Mouse (Mus musculus) right cerebral cortex, postnatal 10 days (tissue): Measurements from ENCODE around the gene Efemp2.
"Not testable (repeated sequence)": the region's sequence is repeated elsewhere in the genome, so short reads cannot be mapped to it uniquely, and the experiment has no call there.

Source experiments
- DNase-seq, 2 experiments: peaks; one replicate each; pipeline ENCODE4 v3.0.0; 2021; ENCODE audit warnings: low spot score in 2 of 2

Gene Efemp2

GRCm38 (mm10) chr19:5477004-5477667 is 3.4 kb downstream of the Efemp2 start:
- DNase-seq = peak in 1 of 2 experiments; percentile 43

GRCm38 (mm10) chr19:5477668-5478300 is 4.0 kb downstream of the Efemp2 start:
- no peak for DNase-seq

GRCm38 (mm10) chr19:5480016-5480415 is 6.3 kb downstream of the Efemp2 start:
- DNase-seq = no peak

GRCm38 (mm10) chr19:5481398-5481797 is 7.6 kb downstream of the Efemp2 start:
- no peak for DNase-seq

GRCm38 (mm10) chr19:5483386-5484359 is 9.9 kb downstream of the Efemp2 start:
- peak; percentile 23 to 38 for DNase-seq

GRCm38 (mm10) chr19:5484496-5484895 is 10.7 kb downstream of the Efemp2 start:
- DNase-seq = no peak

- peak; percentile 30 to 46 for DNase-seq
Measured at GRCm38 (mm10) chr19:5485371-5485770, 11.6 kb downstream of the Efemp2 start.

DNA sequence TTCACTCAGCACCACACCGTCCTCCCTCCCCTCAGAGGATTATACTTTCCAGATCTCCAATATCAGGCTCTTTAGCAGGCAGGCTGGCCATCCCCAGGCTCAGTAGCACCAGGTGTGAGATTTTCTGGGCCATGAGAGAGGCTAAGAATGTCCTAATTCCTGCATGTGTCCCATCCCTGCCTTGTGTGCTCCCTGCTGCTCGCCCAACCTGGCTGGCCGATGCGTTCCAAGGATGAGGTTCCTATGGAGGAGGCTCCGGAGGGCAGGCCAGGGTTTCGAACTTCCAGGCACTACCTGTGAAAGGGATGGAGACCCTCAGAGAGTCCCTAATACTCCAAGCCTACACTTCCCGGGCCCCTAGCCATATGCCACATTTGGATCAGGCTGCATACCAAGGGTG is 12.1 kb downstream of the Efemp2 start:
- peak in 1 of 2 experiments; percentile 33 for DNase-seq

- peak; percentile 52 to 71 for DNase-seq
Measured at GRCm38 (mm10) chr19:5486286-5486685, 12.5 kb downstream of the Efemp2 start.

- DNase-seq = peak in 1 of 2 experiments; percentile 27
Measured at GRCm38 (mm10) chr19:5486771-5487170, 13.0 kb downstream of the Efemp2 start.

DNA sequence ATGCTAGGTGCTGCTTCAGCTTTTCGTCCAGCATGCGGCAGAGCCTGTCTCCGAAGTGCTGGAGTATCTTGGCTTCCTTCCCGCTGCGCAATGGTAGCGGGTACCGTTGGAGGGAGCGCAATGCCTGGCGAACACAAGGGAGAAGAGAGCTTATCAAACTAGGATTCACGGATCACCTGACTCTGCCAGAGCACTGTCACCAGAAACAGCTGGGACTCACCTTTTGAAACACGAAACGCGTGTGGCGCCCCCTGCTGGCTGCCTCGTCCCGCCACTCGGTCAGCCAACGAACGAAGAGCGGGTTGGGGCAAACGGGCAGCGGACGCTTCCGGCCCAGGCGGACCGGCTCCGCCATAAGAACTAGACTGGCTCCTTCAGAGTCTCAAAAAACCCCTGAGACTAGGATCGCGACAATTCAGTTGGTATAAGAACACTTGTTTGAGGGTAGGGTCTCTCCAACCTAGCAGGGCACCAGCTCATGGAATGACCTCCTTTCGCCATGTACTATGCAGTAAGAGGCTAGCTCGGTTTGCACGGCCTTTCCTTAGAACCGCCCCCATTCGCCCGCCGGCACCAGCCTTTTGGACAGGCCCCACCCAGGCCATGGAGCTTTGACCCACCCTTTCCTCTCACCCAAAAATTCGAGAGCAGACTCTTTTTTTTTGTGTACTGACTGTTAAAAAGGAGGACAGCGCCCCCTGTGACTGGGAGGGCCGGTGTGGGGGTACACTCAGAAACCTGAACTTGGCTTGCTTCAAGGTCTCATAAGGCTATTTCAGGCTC is 14.2 kb downstream of the Efemp2 start, which contains the start of gene Mus81:
Gene Mus81 (minus strand): TSS at position 635 of the 783 bp plus-strand sequence.
- peak; percentile 95 to 97 for DNase-seq

- DNase-seq = peak; percentile 98 to 99
Measured at GRCm38 (mm10) chr19:5488878-5489571, 15.3 kb downstream of the Efemp2 start.

GRCm38 (mm10) chr19:5489721-5490120 is 16.0 kb downstream of the Efemp2 start:
- DNase-seq = peak in 1 of 2 experiments; percentile 34

DNA sequence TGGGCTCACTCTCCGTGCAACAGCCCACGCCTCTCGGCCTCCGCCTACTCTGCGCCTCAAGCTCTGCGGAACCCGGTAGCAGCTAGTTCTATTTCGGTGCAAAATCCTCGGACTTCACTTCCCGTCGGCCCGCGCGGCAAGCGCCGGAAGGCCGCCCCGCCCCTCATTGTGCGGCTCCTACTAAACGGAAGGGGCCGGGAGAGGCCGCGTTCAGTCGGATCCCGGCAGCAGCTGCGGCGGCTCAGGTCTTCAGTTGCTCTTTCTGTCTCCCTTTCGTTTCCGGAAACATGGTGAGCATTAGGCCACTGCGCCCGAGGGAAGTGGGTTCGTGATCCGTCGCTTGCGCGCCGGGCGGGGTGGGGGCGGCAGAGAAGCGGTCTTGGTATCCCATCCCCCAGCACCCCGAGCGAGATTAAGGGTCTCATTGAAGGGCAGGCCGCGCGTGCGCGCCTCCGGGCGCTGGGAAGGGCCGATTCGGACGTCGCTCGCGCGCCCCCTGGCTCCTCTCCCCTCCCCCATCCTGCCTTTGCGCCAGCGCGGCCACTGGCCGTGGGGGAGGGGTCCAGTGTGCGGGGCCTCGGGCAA is 16.7 kb downstream of the Efemp2 start, which contains the start of gene Cfl1:
Gene Cfl1 (plus strand): TSS at position 143 of the 585 bp plus-strand sequence.
- DNase-seq = peak; percentile 96 to 97

DNA sequence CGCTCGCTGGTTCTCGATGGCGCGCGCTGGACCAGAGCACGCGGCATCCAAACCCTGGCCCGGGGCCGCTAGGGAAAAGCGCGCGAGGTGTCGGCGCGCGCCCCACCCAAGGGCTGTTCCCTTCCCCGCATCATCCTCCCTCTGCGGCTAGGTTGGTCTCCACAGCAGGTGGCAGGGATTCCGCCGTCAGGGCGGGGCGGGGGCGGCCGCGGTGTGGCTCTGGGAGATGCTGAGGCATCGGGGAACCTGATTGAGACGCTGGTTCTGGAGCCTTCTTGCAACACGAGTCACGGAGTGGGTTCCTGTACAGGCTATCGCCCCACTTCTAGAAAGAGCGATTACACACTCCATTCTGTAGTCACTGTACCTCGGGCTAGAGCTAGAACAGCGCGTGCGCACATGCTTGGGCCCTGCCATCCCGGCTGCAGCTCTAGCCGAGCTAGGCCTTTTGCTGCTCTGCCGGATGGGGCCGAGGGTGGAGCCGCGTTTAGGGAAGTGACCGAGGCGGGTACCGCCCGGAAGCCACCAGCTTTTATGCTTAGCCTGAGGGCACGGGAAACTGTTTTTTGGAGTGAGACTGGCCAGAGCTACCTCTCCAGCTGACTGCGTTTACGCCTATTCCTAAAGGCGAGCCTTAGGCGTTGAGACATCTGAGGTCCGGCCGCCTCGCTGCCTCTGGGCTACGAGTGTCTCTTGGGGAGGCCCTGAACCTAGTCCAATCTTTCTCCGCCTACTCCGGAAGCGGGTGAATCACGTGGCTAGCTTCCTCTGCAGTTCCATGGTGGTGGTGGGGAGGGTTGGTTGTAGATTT is 17.3 kb downstream of the Efemp2 start:
- DNase-seq = peak; percentile 85 to 90

GRCm38 (mm10) chr19:5492641-5493040 is 18.9 kb downstream of the Efemp2 start:
- DNase-seq = no peak

GRCm38 (mm10) chr19:5493301-5493721 is 19.6 kb downstream of the Efemp2 start:
- not testable (repeated sequence) for DNase-seq

DNA sequence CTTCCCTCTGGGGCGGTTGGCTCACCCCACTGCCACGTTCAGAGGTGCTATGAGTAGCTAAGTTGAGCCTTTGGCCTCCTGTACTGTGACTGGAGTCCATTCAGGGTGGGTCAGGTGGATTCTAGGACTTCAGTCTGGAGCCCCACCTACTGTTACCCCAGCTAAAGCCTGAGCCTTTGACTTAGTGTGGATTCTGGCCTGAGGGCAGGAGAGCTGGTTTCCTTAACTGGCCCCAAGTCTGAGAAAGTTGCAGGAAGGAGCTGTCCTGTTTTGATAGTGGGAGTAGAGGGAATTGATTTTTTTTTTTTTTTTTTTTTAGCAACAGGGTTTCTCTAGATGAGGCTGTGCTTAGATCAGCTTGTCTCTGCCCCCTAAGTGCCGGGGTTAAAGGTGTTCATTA is 20.6 kb downstream of the Efemp2 start:
- no peak for DNase-seq

GRCm38 (mm10) chr19:5495353-5496051 is 21.7 kb downstream of the Efemp2 start:
- DNase-seq = peak in 1 of 2 experiments; percentile 31
